Mouse (Mus musculus) lung, embryonic 16.5 days (tissue): ENCODE results near the gene Fam71d. TPM values are rescaled to one million over a fixed set of nuclear protein-coding genes. Genes with fewer than 3 reads are reported as not detected.

ENCODE experiments used
- ATAC-seq: fragments of 200-750 bp; cut with Nextera tagmentation; 2 replicates; pipeline ENCODE4 v1.8.0; 2017; ENCODE audit warnings: low read depth, mild to moderate bottlenecking, moderate library complexity
- H3K27ac ChIP-seq: fragments of 300-500 bp; sonication (generic); 2 replicates; pipeline ENCODE4 v1.5.1; 2014; ENCODE audit warnings: mild to moderate bottlenecking, control low read depth, low read length
- H3K27me3 ChIP-seq: fragments of 300-500 bp; sonication (generic); 2 replicates; pipeline ENCODE4 v1.6.1; 2014; ENCODE audit warnings: low read depth, low read length, mixed read lengths; ENCODE audit not compliant: control insufficient read depth, insufficient read depth
- H3K36me3 ChIP-seq: fragments of 300-500 bp; sonication (generic); 2 replicates; pipeline ENCODE4 v1.6.1; 2014; ENCODE audit warnings: low read length; ENCODE audit not compliant: control insufficient read depth, insufficient read depth
- H3K4me1 ChIP-seq: fragments of 300-500 bp; sonication (generic); replicated peaks from 2 replicates; pipeline ENCODE4 v1.6.1; 2014; ENCODE audit warnings: low read length, mixed read lengths; ENCODE audit not compliant: control insufficient read depth, insufficient read depth
- H3K4me2 ChIP-seq: fragments of 300-500 bp; sonication (generic); 2 replicates; pipeline ENCODE4 v1.6.1; 2014; ENCODE audit warnings: low read depth, low read length, control low read depth
- H3K4me3 ChIP-seq: fragments of 300-500 bp; sonication (generic); 2 replicates; pipeline ENCODE4 v1.5.1; 2014; ENCODE audit warnings: mild to moderate bottlenecking, low read length, control low read depth
- H3K9ac ChIP-seq: fragments of 300-500 bp; sonication (generic); 2 replicates; pipeline ENCODE4 v1.6.1; 2014; ENCODE audit warnings: low read length, control low read depth
- H3K9me3 ChIP-seq: fragments of 300-500 bp; sonication (generic); 2 replicates; pipeline ENCODE4 v1.6.1; 2016; ENCODE audit warnings: low read length; ENCODE audit not compliant: control insufficient read depth
- WGBS: fragments of 180-500 bp; shearing (Covaris S2); extraction: QIAGEN DNeasy Blood & Tissue Kit; methylation state at CpG from one replicate; pipeline ENCODE4 v1.1.7; 2014; 5-methylcytosine and 5-hydroxymethylcytosine counted together
- polyA plus RNA-seq: library from polyadenylated mRNA; unstranded; fragments of >200 nt; fragmentation: Nextera tagmentation; extraction: Ambion mirVana; gene quantifications from 2 replicates; pipeline ENCODE4 v1.2.1, GENCODE M21; 2015

Gene Fam71d
- polyA plus RNA-seq, 1 experiment from 2014 or later = not detected

DNA sequence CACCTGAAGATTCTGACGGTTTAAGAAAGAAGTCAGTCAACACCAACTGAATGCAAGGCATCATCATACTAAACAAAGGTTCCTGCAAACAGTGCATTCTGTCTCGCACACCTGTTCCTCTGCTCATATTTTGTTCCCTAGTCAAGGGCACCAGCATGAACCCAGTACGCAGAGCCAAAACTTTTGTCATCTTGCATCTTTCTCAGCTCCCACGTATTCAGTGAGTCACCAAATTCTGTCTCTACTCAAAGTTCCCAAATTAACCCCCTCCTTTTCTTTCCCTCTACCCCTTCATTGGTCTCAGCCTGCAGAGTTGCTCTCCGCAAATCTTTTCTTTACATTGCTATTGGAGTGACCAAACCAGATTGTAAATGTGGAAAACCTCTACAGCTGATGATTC is 2.5 kb upstream of the Fam71d start:
- no peaks in the 10 kb centered on the region for H3K36me3 ChIP-seq
- no peaks in the 10 kb centered on the region for H3K9me3 ChIP-seq
- ATAC-seq = no peak
- 83% methylated on average over 5 of the region's 5 CpGs for WGBS
- H3K4me2 ChIP-seq = no peak overlapping the region
- H3K4me3 ChIP-seq = no peak overlapping the region
- no peak overlapping the region for H3K9ac ChIP-seq
- H3K27me3 ChIP-seq = no peaks in the 10 kb centered on the region
- H3K4me1 ChIP-seq = no peaks in the 10 kb centered on the region
- H3K27ac ChIP-seq = no peak overlapping the region

GRCm38 (mm10) chr12:78693281-78693680 is 1.9 kb downstream of the Fam71d start:
- no peaks in the 10 kb centered on the region for H3K4me1 ChIP-seq
- H3K4me2 ChIP-seq = no peak overlapping the region
- H3K27ac ChIP-seq = no peak overlapping the region
- no peaks in the 10 kb centered on the region for H3K36me3 ChIP-seq
- H3K9me3 ChIP-seq = no peaks in the 10 kb centered on the region
- WGBS = 83% methylated on average over 2 of the region's 2 CpGs
- no peak for ATAC-seq
- H3K9ac ChIP-seq = no peak overlapping the region
- no peaks in the 10 kb centered on the region for H3K27me3 ChIP-seq
- H3K4me3 ChIP-seq = no peak overlapping the region

DNA sequence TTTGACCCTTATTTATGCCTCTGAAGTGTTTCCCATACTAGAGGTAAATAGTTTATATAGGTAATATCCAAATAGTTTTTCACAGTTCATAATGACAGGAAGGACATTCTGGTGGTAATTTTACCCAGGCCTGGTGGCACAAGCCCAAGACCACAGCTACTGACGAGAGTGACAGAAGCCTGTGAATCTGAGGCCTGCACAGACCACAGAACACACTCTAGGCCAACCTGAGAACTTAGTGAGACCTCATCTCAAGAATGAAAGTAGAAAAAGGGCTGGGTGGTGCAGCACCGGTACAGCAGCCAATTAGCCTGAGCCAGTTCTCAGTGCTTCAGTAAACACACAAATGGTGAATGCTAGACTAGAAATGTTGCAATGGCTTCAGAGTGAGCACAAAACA is 26.4 kb downstream of the Fam71d start:
- 69% methylated on average over 2 of the region's 2 CpGs for WGBS
- Histone ChIP-seq H3K9ac (no peak overlapping the region), H3K9me3 (no peaks in the 10 kb centered on the region), H3K27me3 (no peaks in the 10 kb centered on the region), H3K4me1 (no peaks in the 10 kb centered on the region), H3K36me3 (no peaks in the 10 kb centered on the region), H3K4me3 (no peak overlapping the region), H3K27ac (no peak overlapping the region), H3K4me2 (no peak overlapping the region)
- no peak for ATAC-seq

DNA sequence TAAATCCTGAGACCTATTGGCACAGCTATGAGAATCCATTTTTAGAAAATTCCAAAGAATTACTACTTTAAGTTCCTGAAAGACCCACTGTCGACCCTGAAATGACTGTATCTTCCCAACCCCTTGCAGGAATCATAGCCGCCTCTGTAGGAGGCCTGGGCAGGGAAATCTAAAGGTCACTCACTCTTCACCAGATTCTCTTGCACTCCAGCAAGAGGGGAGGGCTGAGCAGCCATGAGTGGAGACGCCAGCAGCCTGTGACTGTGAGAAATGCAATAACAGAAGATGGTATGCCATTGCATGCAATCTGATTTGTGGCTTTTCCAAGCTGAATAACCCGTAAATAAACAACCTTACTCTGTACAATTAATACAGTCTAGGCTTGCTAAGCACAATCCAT is 36.4 kb downstream of the Fam71d start:
- no peaks in the 10 kb centered on the region for H3K9me3 ChIP-seq
- no peaks in the 10 kb centered on the region for H3K36me3 ChIP-seq
- H3K27me3 ChIP-seq = no peaks in the 10 kb centered on the region
- no peaks in the 10 kb centered on the region for H3K4me1 ChIP-seq
- H3K4me3 ChIP-seq = no peak overlapping the region
- no peak overlapping the region for H3K27ac ChIP-seq
- no peak overlapping the region for H3K9ac ChIP-seq
- H3K4me2 ChIP-seq = no peak overlapping the region
- WGBS = 46% methylated on average over 4 of the region's 4 CpGs
- no peak for ATAC-seq

- no peaks in the 10 kb centered on the region for H3K27me3 ChIP-seq
- H3K4me2 ChIP-seq = no peak overlapping the region
- peak; percentile 54; the same call in 1 of the 2 replicates for ATAC-seq
- H3K4me1 ChIP-seq = peaks cover 4% of the 10 kb centered on the region; the same call in 1 of the 2 replicates
- H3K36me3 ChIP-seq = no peaks in the 10 kb centered on the region
- no peak overlapping the region for H3K9ac ChIP-seq
- H3K9me3 ChIP-seq = no peaks in the 10 kb centered on the region
- WGBS = 22% methylated on average over 2 of the region's 2 CpGs
- no peak overlapping the region for H3K27ac ChIP-seq
- H3K4me3 ChIP-seq = no peak overlapping the region
These were observed 48.3 kb downstream of the Fam71d start for GRCm38 (mm10) chr12:78739633-78740032.

DNA sequence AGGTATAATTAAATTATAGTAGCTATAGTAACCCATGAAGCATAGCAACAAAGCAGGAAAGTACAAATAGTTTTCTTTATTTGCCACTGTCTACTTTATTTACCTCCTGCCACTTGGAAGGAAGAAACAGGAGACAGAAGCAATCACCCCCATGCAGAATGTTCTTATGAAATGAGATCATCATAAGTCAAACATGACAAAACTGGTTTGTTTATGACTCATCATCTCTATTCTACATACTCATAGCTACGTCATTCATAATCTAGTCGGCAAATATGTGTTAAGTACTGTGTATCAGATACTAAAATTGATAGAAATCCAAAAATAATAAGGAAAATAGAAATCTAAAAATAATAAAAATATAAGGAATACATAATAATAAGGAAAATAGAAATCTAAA is 49.0 kb downstream of the Fam71d start:
- Histone ChIP-seq H3K27ac (no peak overlapping the region), H3K9me3 (no peaks in the 10 kb centered on the region), H3K9ac (no peak overlapping the region), H3K27me3 (no peaks in the 10 kb centered on the region), H3K4me1 (peaks cover 4% of the 10 kb centered on the region; the same call in 1 of the 2 replicates), H3K4me3 (no peak overlapping the region), H3K36me3 (no peaks in the 10 kb centered on the region), H3K4me2 (no peak overlapping the region)
- no peak for ATAC-seq
- WGBS = 88% methylated on average over 2 of the region's 2 CpGs

GRCm38 (mm10) chr12:78746226-78746625 is 54.9 kb downstream of the Fam71d start:
- Histone ChIP-seq H3K9ac (no peak overlapping the region), H3K36me3 (no peaks in the 10 kb centered on the region), H3K9me3 (no peaks in the 10 kb centered on the region), H3K27ac (no peak overlapping the region), H3K4me1 (peaks cover 8% of the 10 kb centered on the region), H3K27me3 (no peaks in the 10 kb centered on the region), H3K4me2 (no peak overlapping the region), H3K4me3 (no peak overlapping the region)
- ATAC-seq = no peak
- 74% methylated on average over 6 of the region's 6 CpGs for WGBS

DNA sequence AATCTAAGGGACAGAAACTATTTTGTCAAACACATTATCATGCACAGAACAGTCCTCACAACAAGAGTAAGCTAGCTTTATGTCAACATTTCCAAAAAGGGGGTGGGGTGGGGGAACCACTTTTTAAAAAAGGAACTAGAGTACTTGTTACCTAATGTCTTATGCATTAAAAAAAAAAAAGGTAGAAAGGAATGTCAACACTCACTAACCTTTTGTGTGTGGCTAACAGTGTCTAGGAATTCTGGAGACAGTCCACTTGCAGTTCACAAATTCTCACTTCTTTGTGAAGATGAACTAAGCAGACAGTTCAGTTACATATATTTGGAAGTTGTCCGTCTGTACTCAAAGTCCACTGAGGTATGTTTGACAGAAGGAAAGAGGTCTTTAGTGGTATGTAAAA is 56.1 kb downstream of the Fam71d start:
- 16% methylated on average over 1 of the region's 1 CpGs for WGBS
- no peak overlapping the region; the same call in 1 of the 2 replicates for H3K4me3 ChIP-seq

GRCm38 (mm10) chr12:78748113-78748512 is 56.8 kb downstream of the Fam71d start:
- peak overlapping the region; percentile 84 for H3K4me3 ChIP-seq
- H3K4me2 ChIP-seq = peak overlapping the region; percentile 87
- H3K9ac ChIP-seq = peak overlapping the region; percentile 66
- no peaks in the 10 kb centered on the region for H3K36me3 ChIP-seq
- WGBS = 0% methylated on average over 10 of the region's 10 CpGs
- peak overlapping the region; percentile 37; the same call in 1 of the 2 replicates for H3K27ac ChIP-seq
- no peaks in the 10 kb centered on the region for H3K27me3 ChIP-seq
- H3K9me3 ChIP-seq = no peaks in the 10 kb centered on the region
- peak; percentile 18; the same call in 1 of the 2 replicates for ATAC-seq
- peaks cover 8% of the 10 kb centered on the region for H3K4me1 ChIP-seq

More for the DNA sequence above, 56.1 kb downstream of the Fam71d start:
- no peak overlapping the region for H3K9ac ChIP-seq
- peaks cover 8% of the 10 kb centered on the region for H3K4me1 ChIP-seq
- H3K27me3 ChIP-seq = no peaks in the 10 kb centered on the region
- peak overlapping the region; percentile 87 for H3K4me2 ChIP-seq
- H3K9me3 ChIP-seq = no peaks in the 10 kb centered on the region
- H3K27ac ChIP-seq = no peak overlapping the region
- no peak for ATAC-seq
- no peaks in the 10 kb centered on the region for H3K36me3 ChIP-seq
